In the genomic region with DNA sequence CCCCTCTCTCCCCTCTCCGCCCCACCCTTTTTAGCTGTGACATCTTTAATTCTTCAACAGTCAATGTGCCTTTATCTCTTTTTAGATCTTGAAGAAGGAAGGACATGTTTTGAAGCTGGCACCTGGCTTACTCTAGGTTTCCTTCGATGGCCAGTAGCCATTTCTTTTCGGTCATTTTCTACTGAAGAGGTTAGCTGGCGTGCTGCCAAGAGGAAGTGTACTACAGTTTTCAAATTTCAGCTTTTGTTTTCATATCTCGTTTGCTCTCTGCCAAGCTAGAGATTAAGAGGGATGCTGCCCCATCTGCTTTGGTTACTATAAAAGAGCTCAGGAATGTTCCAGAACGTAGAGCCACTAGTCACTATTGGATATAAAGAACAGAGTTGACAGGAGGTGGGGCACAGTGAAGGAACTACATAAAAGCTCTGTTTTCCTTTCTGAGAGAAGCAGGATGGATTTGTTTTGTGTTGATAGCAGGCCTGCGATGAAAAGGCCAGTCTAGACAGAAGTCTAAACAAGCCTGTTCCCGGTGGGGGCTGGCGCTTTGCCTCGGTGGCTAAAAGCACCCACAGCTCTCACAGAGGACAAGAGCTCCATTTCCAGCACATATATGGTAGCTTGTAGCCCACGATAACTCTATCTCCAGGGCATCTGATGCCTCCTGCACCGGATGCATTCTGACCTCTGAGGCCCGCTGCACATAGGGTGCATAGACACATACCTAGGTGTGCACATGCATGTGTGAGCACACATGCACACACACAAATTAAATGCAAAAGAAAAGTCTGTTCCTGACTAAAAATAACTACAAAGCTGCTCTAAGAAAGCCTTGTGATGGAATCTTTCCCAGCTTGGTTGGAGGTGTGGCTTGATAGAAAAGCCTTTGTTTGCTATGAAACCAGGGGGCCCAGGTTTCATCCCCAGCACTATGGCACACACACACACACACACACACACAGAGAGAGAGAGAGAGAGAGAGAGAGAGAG, we compare ENCODE assay signal across 8 mouse cellular contexts. TPM values are rescaled to one million over a fixed set of nuclear protein-coding genes. Genes with fewer than 3 reads are reported as not detected.
DNase-seq lines count a peak whose midpoint lies in the region.

No protein-coding gene starts in this region.

- no peaks in the 10 kb centered on the region for H3K27me3 ChIP-seq in megakaryocyte, embryonic 14.5 days (replicated peaks)

- peak; percentile 59 to 63 for DNase-seq in cerebellum, postnatal 10 days
- DNase-seq in cerebellum, postnatal 4 days (ENCODE audit: low spot score in 2 of 2), result no peak
- DNase-seq in B cell, adult 2 months, result peak; percentile 79 to 81
- peak; percentile 26 for DNase-seq in embryo, embryonic 9.5 days (ENCODE audit: extremely low spot score)
- DNase-seq in heart, postnatal 14 days, result peak; percentile 71 to 74
- peak; percentile 29 for DNase-seq in left cerebral cortex, postnatal 4 days
- DNase-seq in spleen, postnatal 36 days (ENCODE audit: low spot score in 2 of 2), result peak; percentile 68 to 80

- no peaks in the 10 kb centered on the region for H3K9me3 ChIP-seq in megakaryocyte, embryonic 14.5 days

- peak overlapping the region; percentile 75 for H3K4me3 ChIP-seq in megakaryocyte, embryonic 14.5 days (replicated peaks)

- no peaks in the 10 kb centered on the region for H3K36me3 ChIP-seq in megakaryocyte, embryonic 14.5 days (replicated peaks; ENCODE audit: low read length)

- H3K4me1 ChIP-seq in megakaryocyte, embryonic 14.5 days, result peaks cover 35% of the 10 kb centered on the region

- intact Hi-C loops in heart, postnatal 14 days (cut with DNase I), result no loop called here
- intact Hi-C loops in left cerebral cortex, postnatal 4 days (cut with DNase I), result no loop called here

RNA-seq across cellular contexts. Expression of gene Chd2, which starts 42.7 kb away (rescaled TPM):
- 10 to 100 TPM; 46.4 to 56.0 TPM for total RNA-seq in heart, postnatal 14 days (2021)
- 10 to 100 TPM; 52.5 to 57.9 TPM for total RNA-seq in left cerebral cortex, postnatal 4 days (2021)
- 3.1 and 38.7 TPM in 2 replicates for polyA plus RNA-seq in megakaryocyte, embryonic 14.5 days (2012; ENCODE audit: insufficient read depth, low replicate concordance)

Comparison
In these comparisons a context has a peak if more than half of its experiments do, and no peak if none do; other contexts are left out.
1. DNase-seq: peak in cerebellum, postnatal 10 days (2 of 2), B cell, adult 2 months (2 of 2), embryo, embryonic 9.5 days (single experiment), heart, postnatal 14 days (2 of 2), left cerebral cortex, postnatal 4 days (single experiment) and spleen, postnatal 36 days (2 of 2); none in cerebellum, postnatal 4 days (0 of 2).